Mouse (Mus musculus): ENCODE measurements around the gene Smpd4. TPM values are rescaled to one million over a fixed set of nuclear protein-coding genes. Genes with fewer than 3 reads are reported as not detected.

The Smpd4 gene
- total and polyA plus RNA-seq, 3 experiments = 51.0 to 609 (median 94.3) TPM

DNA sequence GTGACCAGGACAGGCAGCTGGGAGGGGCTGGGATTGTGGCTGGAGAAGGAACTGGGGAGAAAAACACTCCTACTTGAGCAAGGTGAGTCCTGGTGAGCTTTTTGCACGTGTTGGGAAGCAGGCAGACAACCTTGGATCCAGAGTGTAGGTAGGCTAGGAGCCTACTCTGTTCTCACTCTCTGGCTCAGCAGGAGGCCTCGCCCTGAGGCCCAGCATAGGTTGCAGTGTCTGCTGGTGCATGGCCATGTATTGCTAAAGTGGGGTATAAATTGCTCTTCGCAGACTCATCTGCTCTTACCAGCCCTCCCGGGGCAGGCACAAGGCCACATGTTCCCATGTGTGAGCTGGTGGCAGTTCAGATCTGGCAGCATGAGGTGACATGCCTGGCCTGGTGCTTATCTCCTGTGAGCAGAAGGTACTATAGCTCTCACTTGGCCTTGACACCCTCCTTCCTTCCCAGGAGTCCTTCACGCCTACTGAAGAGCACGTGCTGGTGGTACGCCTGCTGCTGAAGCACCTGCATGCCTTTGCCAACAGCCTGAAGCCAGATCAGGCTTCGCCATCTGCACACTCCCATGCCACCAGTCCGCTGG, 19.0 kb downstream of the Smpd4 start (continued):
- peak; percentile 96 for TF ChIP-seq MYC (IDR thresholded peaks at IDR 0.05; ENCODE audit: low read depth, low read length)
- TF ChIP-seq MYB (IDR thresholded peaks at IDR 0.05; ENCODE audit: low read depth, low read length) = peak; percentile 49; the same call in 1 of the 2 replicates
- no peak for TF ChIP-seq ZMIZ1 (IDR thresholded peaks at IDR 0.05; ENCODE audit: low read depth, low read length)
- TF ChIP-seq MAX (IDR thresholded peaks at IDR 0.05; ENCODE audit: low read length) = peak; percentile 99
- TF ChIP-seq TCF12 (IDR thresholded peaks at IDR 0.05; ENCODE audit: low read depth, low read length) = peak; percentile 86
- TF ChIP-seq ZKSCAN1 (IDR thresholded peaks at IDR 0.05; ENCODE audit: low read depth, low read length) = no peak

DNA sequence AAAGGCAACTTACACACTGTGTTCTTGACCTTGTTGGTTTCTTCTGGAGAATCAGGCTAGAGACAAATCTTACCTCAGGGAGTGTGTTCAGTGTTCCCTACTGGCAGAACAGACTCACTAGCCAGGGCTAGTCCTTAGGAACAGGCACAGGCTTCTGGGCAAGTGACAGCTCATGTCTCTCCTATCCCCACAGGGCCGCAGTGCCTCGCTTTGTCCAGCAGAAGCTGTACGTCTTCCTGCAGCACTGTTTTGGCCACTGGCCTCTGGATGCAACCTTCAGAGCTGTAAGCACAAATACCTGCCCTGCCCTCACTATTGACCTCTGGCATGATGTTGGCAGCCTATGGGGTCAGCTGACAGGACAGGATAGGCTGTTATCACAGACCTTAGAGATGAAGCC, 19.9 kb downstream of the Smpd4 start:
- no peak overlapping the region for H3K4me3 ChIP-seq (ENCODE audit: control insufficient read depth in 1 of 2, insufficient read depth in 1 of 2, low read depth in 2 of 2, low read length in 2 of 2)
- H3K79me2 ChIP-seq (ENCODE audit: control insufficient read depth, insufficient read depth, low read length, poor library complexity) = no peaks in the 10 kb centered on the region
- no peaks in the 10 kb centered on the region for H3K27me3 ChIP-seq (ENCODE audit: control insufficient read depth in 1 of 2, insufficient read depth in 2 of 2, low read length in 2 of 2)
- no peak for DNase-seq (ENCODE audit: low read depth, low spot score)
- peaks cover 8 to 19% of the 10 kb centered on the region in 2 experiments for H3K36me3 ChIP-seq (ENCODE audit: control insufficient read depth in 1 of 2, insufficient read depth in 2 of 2, low read length in 2 of 2)
- H3K4me1 ChIP-seq (ENCODE audit: control insufficient read depth in 1 of 2, insufficient read depth in 2 of 2, low read length in 2 of 2) = peaks cover 7 to 23% of the 10 kb centered on the region in 2 experiments
- no peak overlapping the region for H3K9ac ChIP-seq (ENCODE audit: control insufficient read depth, low read depth, low read length, poor library complexity, severe bottlenecking)
- TF ChIP-seq TBP (IDR thresholded peaks at IDR 0.05; ENCODE audit: low read depth, low read length) (no peak), POLR2A (IDR thresholded peaks at IDR 0.05; ENCODE audit: control insufficient read depth in 1 of 2, insufficient read depth in 1 of 2, low read depth in 1 of 2, low read length in 2 of 2, poor library complexity in 1 of 2) (no peak), TCF12 (IDR thresholded peaks at IDR 0.05; ENCODE audit: low read depth, low read length) (no peak), GATA1 (IDR thresholded peaks at IDR 0.05; ENCODE audit: low read depth, low read length) (no peak), ZMIZ1 (IDR thresholded peaks at IDR 0.05; ENCODE audit: low read depth, low read length) (no peak), USF2 (IDR thresholded peaks at IDR 0.05; ENCODE audit: borderline replicate concordance in 1 of 2, insufficient read depth in 1 of 2, low read depth in 1 of 2, low read length in 2 of 2) (no peak), CHD1 (IDR thresholded peaks at IDR 0.05; ENCODE audit: low read depth, low read length) (no peak), UBTF (IDR thresholded peaks at IDR 0.05; ENCODE audit: borderline replicate concordance, insufficient read depth, low read depth, low read length) (no peak), POLR2AphosphoS2 (IDR thresholded peaks at IDR 0.05; ENCODE audit: low read length) (no peak), HCFC1 (IDR thresholded peaks at IDR 0.05; ENCODE audit: low read depth, low read length) (no peak), NRF1 (IDR thresholded peaks at IDR 0.05; ENCODE audit: insufficient read depth, low read depth, low read length, poor library complexity, severe bottlenecking) (no peak), MXI1 (IDR thresholded peaks at IDR 0.05; ENCODE audit: low read depth, low read length) (no peak), EP300 (IDR thresholded peaks at IDR 0.05; ENCODE audit: low read depth in 1 of 2, low read length in 2 of 2) (no peak), RAD21 (IDR thresholded peaks at IDR 0.05; ENCODE audit: low read depth, low read length) (no peak), MAFK (IDR thresholded peaks at IDR 0.05; ENCODE audit: borderline replicate concordance, low read depth, low read length) (no peak), ELF1 (IDR thresholded peaks at IDR 0.05; ENCODE audit: low read depth, low read length) (no peak)
- H3K27ac ChIP-seq (ENCODE audit: control insufficient read depth, low read depth, low read length) = peak overlapping the region; percentile 6
- no peaks in the 10 kb centered on the region for H3K9me3 ChIP-seq (replicated peaks; ENCODE audit: insufficient read depth, low read length)

Data from MEL (cell line).